Mouse (Mus musculus) heart, postnatal 0 days (tissue): ENCODE data around the gene Efna4.

Experiments used
- CTCF ChIP-seq: IDR thresholded peaks from 2 replicates; pipeline ENCODE4 v1.5.1; 2016; ENCODE audit warnings: antibody characterized with exemption, control low read depth, low read depth
- EP300 ChIP-seq: IDR thresholded peaks from 2 replicates; pipeline ENCODE4 v1.6.1; 2016; ENCODE audit warnings: antibody characterized with exemption, low read depth

- TF ChIP-seq CTCF: no peak
- no peak for TF ChIP-seq EP300
Measured at GRCm38 (mm10) chr3:89384331-89385076, 46.7 kb upstream of the Efna4 start.
